Mouse (Mus musculus) megakaryocyte, adult 5-6 weeks (primary cell): ENCODE measurements at regions not wholly inside any gene's neighbourhood (a gene's known extent, or its start where the extent isn't known, plus 50 kb on each side); places are given as distances from the start of the nearest gene placed in this dataset.

Source experiments
- ATAC-seq: 2 replicates; pipeline ENCODE4 v1.8.0; 2016; ENCODE audit warnings: mild to moderate bottlenecking, inconsistent platforms; ENCODE audit not compliant: poor library complexity, severe bottlenecking

GRCm38 (mm10) chr4:33686135-33686534, 238.3 kb upstream of the Cnr1 start:
- no peak for ATAC-seq

- no peak for ATAC-seq
Measured at GRCm38 (mm10) chr4:33687434-33687833, 237.0 kb upstream of the Cnr1 start.

- ATAC-seq = no peak
Measured at GRCm38 (mm10) chr4:33693441-33693840, 231.0 kb upstream of the Cnr1 start.

GRCm38 (mm10) chr4:33696969-33697368, 227.4 kb upstream of the Cnr1 start:
- ATAC-seq = no peak

GRCm38 (mm10) chr4:33702028-33702666, 222.2 kb upstream of the Cnr1 start:
- ATAC-seq = no peak

GRCm38 (mm10) chr4:33705722-33706121, 218.7 kb upstream of the Cnr1 start:
- ATAC-seq = no peak

GRCm38 (mm10) chr4:33706785-33707184, 217.6 kb upstream of the Cnr1 start:
- ATAC-seq = no peak

GRCm38 (mm10) chr4:33716475-33717117, 207.8 kb upstream of the Cnr1 start:
- no peak for ATAC-seq

- ATAC-seq = no peak
Measured at GRCm38 (mm10) chr4:33720972-33721371, 203.4 kb upstream of the Cnr1 start.

- no peak for ATAC-seq
Measured at GRCm38 (mm10) chr4:33721971-33722370, 202.4 kb upstream of the Cnr1 start.

GRCm38 (mm10) chr4:33731837-33732236, 192.6 kb upstream of the Cnr1 start:
- ATAC-seq = no peak

GRCm38 (mm10) chr4:33734923-33735322, 189.5 kb upstream of the Cnr1 start:
- ATAC-seq = no peak

- no peak for ATAC-seq
Measured at GRCm38 (mm10) chr4:33735442-33735966, 188.9 kb upstream of the Cnr1 start.

GRCm38 (mm10) chr4:33736061-33736701, 188.2 kb upstream of the Cnr1 start:
- ATAC-seq = no peak

- ATAC-seq = no peak
Measured at GRCm38 (mm10) chr4:33737337-33737736, 187.1 kb upstream of the Cnr1 start.

- no peak for ATAC-seq
Measured at GRCm38 (mm10) chr4:33737859-33738417, 186.5 kb upstream of the Cnr1 start.

GRCm38 (mm10) chr4:33739211-33739904, 185.0 kb upstream of the Cnr1 start:
- no peak for ATAC-seq

- no peak for ATAC-seq
Measured at GRCm38 (mm10) chr4:33740982-33741381, 183.4 kb upstream of the Cnr1 start.

GRCm38 (mm10) chr4:33745180-33745579, 179.2 kb upstream of the Cnr1 start:
- ATAC-seq = 0 out of 2 replicates have a peak, but pooled peaks have one; percentile 18

GRCm38 (mm10) chr4:33747316-33747895, 177.0 kb upstream of the Cnr1 start:
- ATAC-seq = no peak

- ATAC-seq = no peak
Measured at GRCm38 (mm10) chr4:33767721-33768120, 156.7 kb upstream of the Cnr1 start.
